Mouse (Mus musculus) G1E (cell line): ENCODE data around the gene Neurl4.

ENCODE experiments used
- CTCF ChIP-seq: IDR thresholded peaks from 2 replicates; pipeline ENCODE4 v1.5.1; 2012; ENCODE audit warnings: low read depth, low read length, inconsistent platforms, mixed read lengths
- GATA1 ChIP-seq: IDR thresholded peaks from 2 replicates; pipeline ENCODE4 v1.6.1; 2012; ENCODE audit warnings: borderline replicate concordance, low read length, inconsistent platforms, mixed read lengths
- TAL1 ChIP-seq: conservative IDR thresholded peaks from 2 replicates; pipeline ENCODE4 v1.6.1; 2012; ENCODE audit warnings: low read depth, low read length, inconsistent platforms, mixed read lengths

DNA sequence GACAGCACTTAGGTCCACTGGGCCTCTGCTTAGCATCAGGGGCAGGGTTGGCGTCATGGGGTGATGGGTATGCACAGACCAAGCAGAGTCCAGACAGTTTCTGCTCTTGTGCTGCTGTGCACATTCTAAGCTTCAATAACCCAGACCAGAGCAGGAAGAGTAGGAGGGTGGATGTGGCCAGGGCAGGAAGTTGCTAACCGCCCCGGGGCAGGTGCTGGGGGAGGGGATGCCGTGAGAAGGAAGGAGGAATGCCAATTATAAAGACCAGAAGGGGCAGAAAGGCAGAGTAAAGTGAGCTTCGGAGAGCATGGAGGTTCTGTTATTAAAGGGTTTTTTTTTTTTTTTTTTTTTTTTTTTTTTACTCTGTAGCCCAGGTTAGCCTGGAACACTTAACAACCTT lies 6.2 kb upstream of the Neurl4 start:
- TF ChIP-seq TAL1 (no peak), CTCF (no peak), GATA1 (no peak)
